Mouse (Mus musculus): ENCODE measurements around the gene Smim12. TPM values are rescaled to one million over a fixed set of nuclear protein-coding genes. Genes with fewer than 3 reads are reported as not detected.
A peak's percentile ranks its signal among the peaks of the same experiment; 100 is the strongest.

The Smim12 gene
- total RNA-seq, 2 experiments from 2014 or later = 52.6 to 59.2 TPM

DNA sequence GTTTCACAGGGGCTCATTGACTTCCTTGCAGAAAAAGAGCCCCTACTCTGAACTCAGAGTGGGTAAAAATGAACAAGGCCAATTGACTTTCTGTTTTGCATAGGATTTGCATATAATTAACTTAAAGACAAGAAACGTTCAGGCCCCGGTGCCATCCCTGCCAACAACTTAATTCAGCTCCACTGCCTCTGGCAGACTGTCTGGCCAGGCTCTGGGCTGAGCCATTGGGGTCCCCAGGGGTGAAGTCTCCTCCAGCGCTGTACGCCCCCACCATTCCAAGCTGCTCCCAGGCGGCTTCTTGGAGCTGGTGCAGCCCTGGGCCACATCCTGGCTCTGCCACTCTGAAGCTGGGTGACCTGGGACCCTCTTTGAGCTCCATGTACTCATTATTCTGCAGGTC is 11.0 kb upstream of the Smim12 start:
- intact Hi-C loops (cut with DNase I) = loop anchor here (5.0 kb wide), 1 partner anchor 45 kb away; no protein-coding TSS in a partner anchor
- no peak for DNase-seq (ENCODE audit: low spot score in 2 of 2)

DNA sequence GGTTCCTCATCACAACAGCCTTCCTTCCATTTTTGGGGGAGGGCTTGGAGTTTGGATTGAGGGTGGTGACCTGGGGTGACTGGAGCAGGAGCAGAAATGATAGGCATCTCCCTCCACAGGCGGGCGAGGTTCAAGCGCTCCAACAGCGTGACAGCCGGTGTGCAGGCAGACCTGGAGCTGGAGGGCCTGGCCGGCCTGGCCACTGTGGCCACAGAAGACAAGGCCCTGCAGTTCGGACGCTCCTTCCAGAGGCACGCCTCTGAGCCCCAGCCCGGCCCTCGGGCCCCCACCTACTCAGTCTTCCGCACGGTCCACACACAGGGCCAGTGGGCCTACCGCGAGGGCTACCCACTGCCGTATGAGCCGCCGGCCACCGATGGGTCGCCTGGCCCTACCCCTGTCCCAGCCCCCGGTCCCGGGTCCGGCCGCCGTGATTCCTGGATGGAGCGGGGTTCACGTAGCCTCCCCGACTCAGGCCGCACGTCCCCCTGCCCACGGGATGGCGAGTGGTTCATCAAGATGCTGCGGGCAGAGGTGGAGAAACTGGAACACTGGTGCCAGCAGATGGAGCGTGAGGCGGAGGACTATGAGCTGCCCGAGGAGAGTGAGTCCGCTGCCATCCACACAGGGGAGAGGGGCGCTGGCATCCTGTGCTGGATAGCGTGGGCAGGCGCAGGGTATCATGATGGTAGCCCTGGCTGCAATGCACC is 10.0 kb upstream of the Smim12 start:
- intact Hi-C loops (cut with DNase I) = loop anchor here (5.0 kb wide), 1 partner anchor 46 kb away; no protein-coding TSS in a partner anchor
- no peak for DNase-seq (ENCODE audit: low spot score in 2 of 2)

DNA sequence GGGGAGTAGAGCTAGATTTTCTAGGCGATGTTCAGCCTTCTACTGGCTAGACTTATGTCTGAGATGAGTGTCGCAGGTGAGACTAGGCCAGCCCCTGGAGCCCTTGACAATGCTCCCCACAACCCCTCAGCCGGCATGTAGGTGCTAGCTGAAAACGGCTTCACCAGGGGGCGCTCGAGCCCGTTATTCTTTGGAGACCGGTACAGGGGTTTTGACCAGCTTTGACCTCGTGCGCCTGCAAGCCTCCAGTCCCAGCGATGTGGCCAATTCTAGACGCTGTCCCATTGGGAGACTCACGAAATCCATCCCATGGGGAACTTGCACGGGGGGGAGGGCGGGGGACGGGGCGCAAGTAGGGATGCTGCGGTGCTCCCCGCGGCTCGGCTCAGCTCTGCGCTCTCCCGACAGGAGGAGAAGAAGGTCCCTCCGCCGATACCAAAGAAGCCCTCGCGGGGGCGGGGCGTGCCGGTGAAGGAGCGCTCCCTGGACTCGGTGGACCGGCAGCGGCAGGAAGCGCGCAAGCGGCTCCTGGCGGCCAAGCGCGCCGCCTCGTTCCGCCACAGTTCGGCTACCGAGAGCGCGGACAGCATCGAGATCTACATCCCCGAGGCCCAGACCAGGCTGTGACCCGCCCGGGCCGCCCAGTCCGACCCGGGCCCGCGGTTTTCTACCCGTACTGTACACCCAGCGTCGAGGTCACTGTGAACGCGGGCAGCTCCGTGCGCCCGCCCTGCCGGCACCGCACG is 7.7 kb upstream of the Smim12 start:
- DNase-seq (ENCODE audit: low spot score in 2 of 2) = peak; percentile 60 to 72
- intact Hi-C loops (cut with DNase I) = loop anchor here (2.0 to 5.0 kb wide), 2 partner anchors 63 to 86 kb away; no protein-coding TSS in a partner anchor

- intact Hi-C loops (cut with DNase I) = loop anchor here (2.0 to 5.0 kb wide), 2 partner anchors 64 to 86 kb away; no protein-coding TSS in a partner anchor
- no peak for DNase-seq (ENCODE audit: low spot score in 2 of 2)
Observed at GRCm38 (mm10) chr4:127236631-127237030, 7.0 kb upstream of the Smim12 start.

DNA sequence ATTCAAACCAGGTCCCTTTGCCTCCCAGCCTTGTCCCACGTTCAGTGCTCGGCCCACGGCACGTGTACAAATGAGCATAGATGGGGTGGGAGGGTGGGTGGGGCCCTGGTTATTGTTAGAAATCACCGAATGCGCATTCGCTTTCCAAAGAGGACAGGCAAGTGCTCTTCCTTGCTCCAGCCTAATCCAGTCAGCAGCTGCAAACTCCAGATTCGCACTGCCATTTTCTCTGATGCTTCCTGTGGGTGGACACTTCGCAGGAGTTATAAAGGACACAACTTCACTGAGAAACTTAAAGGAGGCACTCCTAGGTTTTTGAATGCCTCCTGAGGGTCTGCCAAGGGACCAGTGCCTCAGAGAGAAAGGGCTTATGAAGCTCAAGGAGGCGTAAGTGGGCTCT is 6.3 kb upstream of the Smim12 start:
- intact Hi-C loops (cut with DNase I) = loop anchor here (2.0 to 5.0 kb wide), 2 partner anchors 64 to 85 kb away; no protein-coding TSS in a partner anchor
- peak in 1 of 2 experiments; percentile 43 for DNase-seq (ENCODE audit: low spot score in 2 of 2)

- DNase-seq (ENCODE audit: low spot score in 2 of 2) = no peak
- intact Hi-C loops (cut with DNase I) = loop anchor here (5.0 kb wide), 2 partner anchors 165 to 180 kb away; partner anchors contain the start of genes Zmym1 and Zmym6
Observed at GRCm38 (mm10) chr4:127242696-127243095, 888 bp upstream of the Smim12 start.

DNA sequence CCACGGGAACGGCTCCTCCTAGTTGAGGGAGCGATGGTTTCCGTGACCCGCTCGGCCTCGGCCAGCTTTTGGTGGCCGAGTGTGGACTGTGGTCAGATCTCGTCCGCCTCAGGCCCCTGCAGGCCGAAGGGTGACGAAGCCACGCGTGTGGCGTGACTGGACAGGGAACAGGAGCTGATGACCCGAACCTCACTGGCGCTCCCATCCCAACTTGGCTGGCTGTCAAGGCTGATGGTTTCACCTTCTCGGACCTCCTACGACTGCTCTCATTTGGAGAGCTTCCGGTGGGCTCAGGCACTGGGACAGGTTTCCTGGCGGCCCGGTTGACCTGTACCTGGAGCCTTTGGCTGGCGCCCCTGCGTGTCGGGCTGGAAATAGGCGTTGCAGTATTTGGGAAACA is 369 bp downstream of the Smim12 start:
- intact Hi-C loops (cut with DNase I) = loop anchor here (5.0 kb wide), 2 partner anchors 167 to 182 kb away; partner anchors contain the start of genes Zmym1 and Zmym6
- no peak for DNase-seq (ENCODE audit: low spot score in 2 of 2)

- intact Hi-C loops (cut with DNase I) = loop anchor here (5.0 kb wide), 1 partner anchor 208 kb away; no protein-coding TSS in a partner anchor
- peak; percentile 91 to 94 for DNase-seq (ENCODE audit: low spot score in 2 of 2)
Observed at GRCm38 (mm10) chr4:127249701-127250349, 6.2 kb downstream of the Smim12 start.

GRCm38 (mm10) chr4:127251963-127252585 is 8.5 kb downstream of the Smim12 start:
- DNase-seq (ENCODE audit: low spot score in 2 of 2) = peak; percentile 40 to 60

DNA sequence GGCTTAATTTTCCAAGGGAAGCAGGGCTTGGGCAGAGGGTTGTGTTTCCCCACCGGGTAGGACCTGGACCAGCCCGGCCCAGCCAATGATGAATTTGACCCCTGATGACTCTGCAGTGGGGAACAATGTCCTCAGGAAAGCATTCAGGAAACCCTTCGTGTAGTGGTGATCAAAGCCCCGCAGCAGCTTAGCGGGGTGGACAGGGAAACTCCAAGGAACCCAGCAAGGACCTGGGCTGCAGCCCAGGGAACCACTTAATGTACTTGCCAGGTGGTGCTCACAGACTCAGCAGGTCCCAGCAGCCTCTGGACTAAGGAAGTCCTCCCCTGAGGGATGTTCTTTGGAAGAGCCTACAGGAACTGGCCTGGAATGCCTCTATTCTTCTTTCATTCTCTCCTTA is 13.2 kb downstream of the Smim12 start:
- DNase-seq (ENCODE audit: low spot score in 2 of 2) = no peak

More at GRCm38 (mm10) chr4:127251963-127252585, 8.5 kb downstream of the Smim12 start:
- intact Hi-C loops (cut with DNase I) = loop anchor here (2.0 kb wide), 1 partner anchor 67 kb away; no protein-coding TSS in a partner anchor

GRCm38 (mm10) chr4:127258186-127258897 is 14.8 kb downstream of the Smim12 start:
- intact Hi-C loops (cut with DNase I) = no loop called here

More for the DNA sequence above, 13.2 kb downstream of the Smim12 start:
- intact Hi-C loops (cut with DNase I) = no loop called here

GRCm38 (mm10) chr4:127261601-127262000 is 18.0 kb downstream of the Smim12 start:
- intact Hi-C loops (cut with DNase I) = no loop called here
- no peak for DNase-seq (ENCODE audit: low spot score in 2 of 2)

More at GRCm38 (mm10) chr4:127258186-127258897, 14.8 kb downstream of the Smim12 start:
- DNase-seq (ENCODE audit: low spot score in 2 of 2) = no peak

DNA sequence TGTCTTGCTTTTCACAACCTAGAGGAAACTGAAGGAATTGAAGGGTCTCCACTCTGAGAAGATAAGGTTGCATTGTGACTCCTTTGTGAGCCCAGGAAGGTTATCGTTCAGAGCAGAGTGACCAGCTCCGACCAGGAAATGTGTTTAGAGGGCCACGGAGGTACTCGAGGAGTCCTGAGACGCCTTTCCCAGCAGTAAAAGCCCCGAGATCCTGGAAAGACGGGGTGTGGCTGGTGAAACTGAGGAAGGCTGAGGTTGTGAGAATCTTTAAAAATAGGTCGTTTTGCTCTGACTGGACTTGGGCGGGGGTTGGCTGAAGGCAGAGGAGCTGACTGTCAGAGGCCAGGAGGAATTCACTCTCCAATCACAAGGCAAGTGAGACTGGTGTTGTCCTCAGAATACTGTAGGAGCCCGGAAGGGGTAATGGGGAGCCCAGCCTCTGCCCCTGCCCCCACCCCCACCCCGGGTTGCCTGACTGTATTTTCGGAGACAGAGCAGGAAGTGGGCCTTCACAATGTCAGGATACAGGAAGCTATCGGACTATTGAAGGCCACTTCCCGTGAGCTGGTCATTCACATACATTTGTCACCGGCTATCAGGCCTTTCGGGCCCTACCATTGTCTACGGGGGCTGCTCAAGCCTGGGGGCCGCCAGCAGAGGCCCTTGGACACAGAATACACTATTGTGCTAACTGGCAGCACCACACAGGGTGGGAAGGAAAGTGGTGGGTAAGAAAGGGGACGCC is 20.0 kb downstream of the Smim12 start:
- intact Hi-C loops (cut with DNase I) = no loop called here
- DNase-seq (ENCODE audit: low spot score in 2 of 2) = no peak

DNA sequence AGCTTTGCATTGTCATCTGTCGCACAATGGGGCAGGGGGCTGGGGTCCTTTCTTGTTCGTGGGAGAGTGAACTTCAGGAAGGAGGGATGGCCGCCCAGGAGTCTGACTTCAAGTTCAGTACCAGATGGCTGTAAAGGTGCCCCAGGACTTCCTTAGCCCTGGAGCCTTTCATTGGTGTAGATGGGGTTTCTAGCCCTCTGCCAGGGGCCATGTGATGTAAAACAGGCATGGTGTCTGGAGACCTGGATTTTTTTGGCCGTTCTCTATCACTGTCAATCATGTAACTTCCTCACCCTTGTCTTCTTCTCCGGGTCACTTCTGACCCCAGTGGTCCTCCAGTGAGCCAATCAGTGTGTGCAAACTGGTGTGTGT is 20.6 kb downstream of the Smim12 start:
- intact Hi-C loops (cut with DNase I) = no loop called here
- no peak for DNase-seq (ENCODE audit: low spot score in 2 of 2)

- intact Hi-C loops (cut with DNase I) = no loop called here
- no peak for DNase-seq (ENCODE audit: low spot score in 2 of 2)
Observed at GRCm38 (mm10) chr4:127278451-127279001, 34.9 kb downstream of the Smim12 start.

- no peak for DNase-seq (ENCODE audit: low spot score in 2 of 2)
- intact Hi-C loops (cut with DNase I) = no loop called here
Observed at GRCm38 (mm10) chr4:127279241-127279640, 35.7 kb downstream of the Smim12 start.

GRCm38 (mm10) chr4:127286907-127287306 is 43.3 kb downstream of the Smim12 start:
- DNase-seq (ENCODE audit: low spot score in 2 of 2) = no peak
- intact Hi-C loops (cut with DNase I) = no loop called here

- DNase-seq (ENCODE audit: low spot score in 2 of 2) = no peak
- intact Hi-C loops (cut with DNase I) = no loop called here
Observed at GRCm38 (mm10) chr4:127289039-127289548, 45.5 kb downstream of the Smim12 start.
